Comparison of ENCODE assay signal across 9 mouse cellular contexts in genomic region chr6:5390952-5391351, GRCm38 (mm10). TPM values are rescaled to one million over a fixed set of nuclear protein-coding genes. Genes with fewer than 3 reads are reported as not detected.
A peak's percentile ranks its signal among the peaks of the same experiment; 100 is the strongest.
DNase-seq lines count a peak whose midpoint lies in the region; ATAC-seq lines count a peak whose summit lies in the region.
"Had no signal": no experiment of that assay in that cellular context is flagged by ENCODE, and none has a peak within 500 bp of the region (broad histone marks: within the 10 kb centered on the region; RNA-seq: fewer than 3 reads in every experiment).

No protein-coding gene starts in this region.

- peaks cover 6% of the 10 kb centered on the region; the same call in 1 of the 2 replicates for H3K27me3 ChIP-seq in kidney, embryonic 15.5 days
- H3K27me3 ChIP-seq in forebrain, embryonic 12.5 days = 0 out of 2 replicates have a peak, but pooled peaks cover 4% of the 10 kb centered on the region
- no peaks in the 10 kb centered on the region for H3K27me3 ChIP-seq in limb, embryonic 10.5 days (ENCODE audit: low read depth, poor library complexity, severe bottlenecking)
- H3K27me3 ChIP-seq in neural tube, embryonic 13.5 days = no peaks in the 10 kb centered on the region; the same call in 1 of the 2 replicates

- no peak for ATAC-seq in kidney, embryonic 15.5 days (replicated peaks; ENCODE audit: low FRiP score)
- ATAC-seq in forebrain, embryonic 12.5 days (ENCODE audit: low FRiP score) = 0 out of 2 replicates have a peak, but pooled peaks have one; percentile 43
- no peak for ATAC-seq in neural tube, embryonic 13.5 days (ENCODE audit: low read depth)

- peak overlapping the region; percentile 43 for H3K4me3 ChIP-seq in kidney, embryonic 15.5 days (replicated peaks)
- H3K4me3 ChIP-seq in forebrain, embryonic 12.5 days (replicated peaks) = peak overlapping the region; percentile 26
- H3K4me3 ChIP-seq in limb, embryonic 10.5 days = peak overlapping the region; percentile 63
- H3K4me3 ChIP-seq in neural tube, embryonic 13.5 days = peak overlapping the region; percentile 12; the same call in 1 of the 2 replicates

- peaks cover 14% of the 10 kb centered on the region for H3K4me1 ChIP-seq in kidney, embryonic 15.5 days
- peaks cover 25% of the 10 kb centered on the region; the same call in 1 of the 2 replicates for H3K4me1 ChIP-seq in forebrain, embryonic 12.5 days
- H3K4me1 ChIP-seq in limb, embryonic 10.5 days = peaks cover 50% of the 10 kb centered on the region
- peaks cover 14% of the 10 kb centered on the region for H3K4me1 ChIP-seq in neural tube, embryonic 13.5 days (replicated peaks)

- H3K4me2 ChIP-seq in kidney, embryonic 15.5 days = peak overlapping the region; percentile 62
- peak overlapping the region; percentile 52 for H3K4me2 ChIP-seq in forebrain, embryonic 12.5 days
- peak overlapping the region; percentile 53 for H3K4me2 ChIP-seq in neural tube, embryonic 13.5 days

- DNase-seq in kidney, postnatal 10 days = no peak
- DNase-seq in limb, embryonic 10.5 days (ENCODE audit: low spot score) = peak; percentile 36
- no peak for DNase-seq in urinary bladder, postnatal 36 days (ENCODE audit: low spot score in 2 of 2)
- no peak for DNase-seq in left cerebral cortex, postnatal 36 days (ENCODE audit: low spot score in 2 of 2)
- no peak for DNase-seq in right cerebral cortex, postnatal 36 days (ENCODE audit: low spot score in 2 of 2)

- H3K9me3 ChIP-seq in kidney, embryonic 15.5 days (replicated peaks) = no peaks in the 10 kb centered on the region
- no peaks in the 10 kb centered on the region for H3K9me3 ChIP-seq in forebrain, embryonic 12.5 days
- H3K9me3 ChIP-seq in limb, embryonic 10.5 days (replicated peaks) = no peaks in the 10 kb centered on the region
- no peaks in the 10 kb centered on the region for H3K9me3 ChIP-seq in neural tube, embryonic 13.5 days

- H3K27ac ChIP-seq in kidney, embryonic 15.5 days = 0 out of 2 replicates have a peak overlapping the region, but pooled peaks have one; percentile 37
- no peak overlapping the region for H3K27ac ChIP-seq in forebrain, embryonic 12.5 days
- H3K27ac ChIP-seq in limb, embryonic 10.5 days = peak overlapping the region; percentile 93
- H3K27ac ChIP-seq in neural tube, embryonic 13.5 days (replicated peaks) = no peak overlapping the region

- H3K9ac ChIP-seq in kidney, embryonic 15.5 days = 0 out of 2 replicates have a peak overlapping the region, but pooled peaks have one; percentile 33
- peak overlapping the region; percentile 50 for H3K9ac ChIP-seq in forebrain, embryonic 12.5 days
- peak overlapping the region; percentile 22; the same call in 1 of the 2 replicates for H3K9ac ChIP-seq in neural tube, embryonic 13.5 days

- H3K36me3 ChIP-seq in kidney, embryonic 15.5 days = no peaks in the 10 kb centered on the region
- no peaks in the 10 kb centered on the region for H3K36me3 ChIP-seq in forebrain, embryonic 12.5 days (replicated peaks)
- H3K36me3 ChIP-seq in limb, embryonic 10.5 days = peaks cover 2% of the 10 kb centered on the region
- no peaks in the 10 kb centered on the region for H3K36me3 ChIP-seq in neural tube, embryonic 13.5 days

- 26% methylated on average over 10 of the region's 10 CpGs for WGBS in kidney, embryonic 15.5 days
- 8% methylated on average over 10 of the region's 10 CpGs for WGBS in forebrain, embryonic 12.5 days
- WGBS in limb, embryonic 10.5 days = 16% methylated on average over 10 of the region's 10 CpGs
- WGBS in neural tube, embryonic 13.5 days = 8% methylated on average over 10 of the region's 10 CpGs

- intact Hi-C loops in left cerebral cortex, postnatal 36 days (cut with DNase I) = no loop called here

RNA-seq across cellular contexts. Expression of gene Asb4, which starts 7.8 kb away (rescaled TPM):
- polyA plus RNA-seq in kidney, embryonic 15.5 days (2015; fragmentation: Nextera tagmentation; extraction: Ambion mirVana) = 25.4 and 27.6 TPM in 2 replicates
- 28.5 and 38.6 TPM in 2 replicates for polyA plus RNA-seq in forebrain, embryonic 12.5 days (2016; fragmentation: Nextera tagmentation; extraction: Ambion mirVana)
- polyA plus RNA-seq in limb, embryonic 10.5 days (2016; fragmentation: Nextera tagmentation; extraction: Ambion mirVana) = 371 and 448 TPM in 2 replicates
- 10.4 and 13.8 TPM in 2 replicates for polyA plus RNA-seq in neural tube, embryonic 13.5 days (2015; fragmentation: Nextera tagmentation; extraction: Ambion mirVana)
- total RNA-seq in left cerebral cortex, postnatal 36 days (2021) = under 1 TPM; 0.25 to 0.59 TPM
- total RNA-seq: monocyte, adult 5-6 weeks had no signal

Comparison
In these comparisons a context has a peak if more than half of its experiments do, and no peak if none do; other contexts are left out.
1. H3K27ac ChIP-seq: peak in kidney, embryonic 15.5 days (single experiment) and limb, embryonic 10.5 days (single experiment); none in forebrain, embryonic 12.5 days (single experiment) and neural tube, embryonic 13.5 days (single experiment).
2. H3K4me3 ChIP-seq: peak in every context shown above with its lines; median percentile 63 in limb, embryonic 10.5 days; 43 in kidney, embryonic 15.5 days; 26 in forebrain, embryonic 12.5 days; 12 in neural tube, embryonic 13.5 days.
3. Peak in every context shown above with its lines, with median percentiles within 50 percentile points of each other: H3K4me2 ChIP-seq and H3K9ac ChIP-seq.